Mouse (Mus musculus): ENCODE results near the gene Olfr204. TPM values are rescaled to one million over a fixed set of nuclear protein-coding genes. Genes with fewer than 3 reads are reported as not detected.
"Not testable (repeated sequence)": the region's sequence is repeated elsewhere in the genome, so short reads cannot be mapped to it uniquely, and the experiment has no call there.

The Olfr204 gene
- total and polyA plus RNA-seq, 2 experiments from 2014 or later, result not detected

- Histone ChIP-seq H3K4me3 (ENCODE audit: low read length) (no peak within 1 kb of the TSS), H3K27ac (no peak within 1 kb of the TSS), H3K36me3 (ENCODE audit: insufficient read depth, low read length) (no peaks in the 10 kb centered on the region), H3K9me3 (ENCODE audit: low read length) (no peaks in the 10 kb centered on the region), H3K4me1 (ENCODE audit: insufficient read depth, low read length) (no peaks in the 10 kb centered on the region), H3K9ac (replicated peaks; ENCODE audit: low read length) (no peak within 1 kb of the TSS), H3K4me2 (ENCODE audit: low read depth, low read length) (no peak within 1 kb of the TSS), H3K27me3 (ENCODE audit: insufficient read depth, low read length) (no peaks in the 10 kb centered on the region)
- ATAC-seq, result no peak
- WGBS, result 81% methylated on average over 1 of the region's 1 CpGs
- no peak for TF ChIP-seq CTCF (IDR thresholded peaks at IDR 0.05; ENCODE audit: low read depth)
- no peak for DNase-seq (ENCODE audit: low spot score)
These were observed 31.4 kb downstream of the Olfr204 start, which contains the start of gene Olfr202 for GRCm38 (mm10) chr16:59286693-59287092. Gene Olfr202 (minus strand): TSS chr16:59286793.

GRCm38 (mm10) chr16:59283476-59283875 is 34.6 kb downstream of the Olfr204 start:
- H3K9ac ChIP-seq (replicated peaks; ENCODE audit: low read length), result no peak overlapping the region
- H3K4me1 ChIP-seq (ENCODE audit: insufficient read depth, low read length), result no peaks in the 10 kb centered on the region
- no peak overlapping the region for H3K4me3 ChIP-seq (ENCODE audit: low read length)
- TF ChIP-seq CTCF (IDR thresholded peaks at IDR 0.05; ENCODE audit: low read depth), result no peak
- no peak overlapping the region for H3K27ac ChIP-seq
- no peaks in the 10 kb centered on the region for H3K9me3 ChIP-seq (ENCODE audit: low read length)
- H3K4me2 ChIP-seq (ENCODE audit: low read depth, low read length), result no peak overlapping the region
- H3K27me3 ChIP-seq (ENCODE audit: insufficient read depth, low read length), result no peaks in the 10 kb centered on the region
- ATAC-seq, result no peak
- H3K36me3 ChIP-seq (ENCODE audit: insufficient read depth, low read length), result no peaks in the 10 kb centered on the region
- WGBS, result 83% methylated on average over 1 of the region's 1 CpGs
- DNase-seq (ENCODE audit: low spot score), result no peak

DNA sequence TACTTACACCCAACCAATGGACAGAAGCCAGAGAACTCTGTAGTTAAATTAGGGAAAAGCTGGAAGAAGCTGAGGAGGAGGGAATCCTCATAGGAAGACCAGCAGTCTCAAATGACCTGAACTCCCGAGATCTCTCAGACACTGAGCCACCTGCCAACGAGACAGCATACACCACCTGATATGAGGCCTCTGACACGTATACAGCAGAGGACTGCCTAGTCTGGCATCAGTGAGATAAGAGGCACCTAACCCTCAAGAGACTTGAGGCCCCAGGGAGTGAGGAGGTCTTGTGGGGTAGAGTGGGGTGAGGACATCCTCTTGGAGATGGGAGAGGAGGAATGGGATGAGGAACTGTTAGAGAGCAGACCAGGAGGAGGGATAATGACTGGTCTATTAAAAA is 37.5 kb downstream of the Olfr204 start:
- H3K4me1 ChIP-seq (ENCODE audit: insufficient read depth, low read length), result no peaks in the 10 kb centered on the region
- TF ChIP-seq CTCF (IDR thresholded peaks at IDR 0.05; ENCODE audit: low read depth), result no peak
- WGBS, result 80% methylated on average over 3 of the region's 3 CpGs
- H3K9ac ChIP-seq (replicated peaks; ENCODE audit: low read length), result no peak overlapping the region
- no peak for ATAC-seq
- no peak overlapping the region for H3K4me2 ChIP-seq (ENCODE audit: low read depth, low read length)
- DNase-seq (ENCODE audit: low spot score), result no peak
- no peaks in the 10 kb centered on the region for H3K27me3 ChIP-seq (ENCODE audit: insufficient read depth, low read length)
- no peak overlapping the region for H3K4me3 ChIP-seq (ENCODE audit: low read length)
- H3K27ac ChIP-seq, result no peak overlapping the region
- no peaks in the 10 kb centered on the region for H3K9me3 ChIP-seq (ENCODE audit: low read length)
- no peaks in the 10 kb centered on the region for H3K36me3 ChIP-seq (ENCODE audit: insufficient read depth, low read length)

- 90% methylated on average over 4 of the region's 4 CpGs for WGBS
- H3K27me3 ChIP-seq (ENCODE audit: insufficient read depth, low read length); H3K36me3 ChIP-seq (ENCODE audit: insufficient read depth, low read length); H3K4me1 ChIP-seq (ENCODE audit: insufficient read depth, low read length); H3K4me3 ChIP-seq (ENCODE audit: low read length); H3K9me3 ChIP-seq (ENCODE audit: low read length); H3K27ac ChIP-seq; H3K4me2 ChIP-seq (ENCODE audit: low read depth, low read length); H3K9ac ChIP-seq (replicated peaks; ENCODE audit: low read length); ATAC-seq; DNase-seq (ENCODE audit: low spot score): not testable (repeated sequence)
These were observed 45.5 kb downstream of the Olfr204 start, which contains the start of gene Olfr201 for GRCm38 (mm10) chr16:59272532-59272931. Gene Olfr201 (minus strand): TSS chr16:59272632.

- ATAC-seq; DNase-seq (ENCODE audit: low spot score); H3K36me3 ChIP-seq (ENCODE audit: insufficient read depth, low read length); H3K27ac ChIP-seq; H3K27me3 ChIP-seq (ENCODE audit: insufficient read depth, low read length); H3K9me3 ChIP-seq (ENCODE audit: low read length); H3K4me2 ChIP-seq (ENCODE audit: low read depth, low read length); H3K4me3 ChIP-seq (ENCODE audit: low read length); H3K9ac ChIP-seq (replicated peaks; ENCODE audit: low read length); H3K4me1 ChIP-seq (ENCODE audit: insufficient read depth, low read length): not testable (repeated sequence)
- WGBS, result 83% methylated on average over 4 of the region's 4 CpGs
These were observed 49.0 kb downstream of the Olfr204 start for GRCm38 (mm10) chr16:59269097-59269496.

Other genes starting within 250 kb of the Olfr204 start
- gene Olfr190, start 240.2 kb downstream of the Olfr204 start, total RNA-seq (2014; rRNA removed), result not detected in 2 replicates
- gene Olfr190, start 240.2 kb downstream of the Olfr204 start, polyA plus RNA-seq (2015; fragmentation: Nextera tagmentation; extraction: Ambion mirVana), result not detected in 2 replicates
- gene Olfr191, start 228.4 kb downstream of the Olfr204 start, total RNA-seq (2014; rRNA removed), result not detected in 2 replicates
- not detected in 2 replicates for gene Olfr191, start 228.4 kb downstream of the Olfr204 start, polyA plus RNA-seq (2015; fragmentation: Nextera tagmentation; extraction: Ambion mirVana)
- not detected in 2 replicates for gene Olfr193, start 206.4 kb downstream of the Olfr204 start, total RNA-seq (2014; rRNA removed)
- not detected in 2 replicates for gene Olfr193, start 206.4 kb downstream of the Olfr204 start, polyA plus RNA-seq (2015; fragmentation: Nextera tagmentation; extraction: Ambion mirVana)
- not detected in 2 replicates for gene Olfr194, start 197.2 kb downstream of the Olfr204 start, total RNA-seq (2014; rRNA removed)
- not detected in 2 replicates for gene Olfr194, start 197.2 kb downstream of the Olfr204 start, polyA plus RNA-seq (2015; fragmentation: Nextera tagmentation; extraction: Ambion mirVana)
- not detected in 2 replicates for gene Olfr195, start 171.2 kb downstream of the Olfr204 start, total RNA-seq (2014; rRNA removed)
- not detected in 2 replicates for gene Olfr195, start 171.2 kb downstream of the Olfr204 start, polyA plus RNA-seq (2015; fragmentation: Nextera tagmentation; extraction: Ambion mirVana)
- not detected in 2 replicates for gene Olfr196, start 147.8 kb downstream of the Olfr204 start, total RNA-seq (2014; rRNA removed)
- gene Olfr196, start 147.8 kb downstream of the Olfr204 start, polyA plus RNA-seq (2015; fragmentation: Nextera tagmentation; extraction: Ambion mirVana), result not detected in 2 replicates
- not detected in 2 replicates for gene Olfr198, start 114.7 kb downstream of the Olfr204 start, total RNA-seq (2014; rRNA removed)
- not detected in 2 replicates for gene Olfr198, start 114.7 kb downstream of the Olfr204 start, polyA plus RNA-seq (2015; fragmentation: Nextera tagmentation; extraction: Ambion mirVana)
- not detected in 2 replicates for gene Olfr199, start 98.5 kb downstream of the Olfr204 start, total RNA-seq (2014; rRNA removed)
- gene Olfr199, start 98.5 kb downstream of the Olfr204 start, polyA plus RNA-seq (2015; fragmentation: Nextera tagmentation; extraction: Ambion mirVana), result not detected in 2 replicates
- not detected in 2 replicates for gene Olfr201, start 45.6 kb downstream of the Olfr204 start, total RNA-seq (2014; rRNA removed)
- gene Olfr201, start 45.6 kb downstream of the Olfr204 start, polyA plus RNA-seq (2015; fragmentation: Nextera tagmentation; extraction: Ambion mirVana), result not detected in 2 replicates
- not detected in 2 replicates for gene Olfr202, start 31.5 kb downstream of the Olfr204 start, total RNA-seq (2014; rRNA removed)
- not detected in 2 replicates for gene Olfr202, start 31.5 kb downstream of the Olfr204 start, polyA plus RNA-seq (2015; fragmentation: Nextera tagmentation; extraction: Ambion mirVana)
- gene Olfr203, start 19.4 kb downstream of the Olfr204 start, total RNA-seq (2014; rRNA removed), result not detected in 2 replicates
- gene Olfr203, start 19.4 kb downstream of the Olfr204 start, polyA plus RNA-seq (2015; fragmentation: Nextera tagmentation; extraction: Ambion mirVana), result not detected in 2 replicates
- gene Olfr205, start 12.9 kb upstream of the Olfr204 start, total RNA-seq (2014; rRNA removed), result not detected in 2 replicates
- gene Olfr205, start 12.9 kb upstream of the Olfr204 start, polyA plus RNA-seq (2015; fragmentation: Nextera tagmentation; extraction: Ambion mirVana), result not detected in 2 replicates
- not detected in 2 replicates for gene Olfr206, start 31.0 kb upstream of the Olfr204 start, total RNA-seq (2014; rRNA removed)
- not detected in 2 replicates for gene Olfr206, start 31.0 kb upstream of the Olfr204 start, polyA plus RNA-seq (2015; fragmentation: Nextera tagmentation; extraction: Ambion mirVana)
- gene Olfr209, start 45.7 kb upstream of the Olfr204 start, total RNA-seq (2014; rRNA removed), result not detected in 2 replicates
- not detected in 2 replicates for gene Olfr209, start 45.7 kb upstream of the Olfr204 start, polyA plus RNA-seq (2015; fragmentation: Nextera tagmentation; extraction: Ambion mirVana)
- gene Gabrr3, start 89.1 kb upstream of the Olfr204 start, total RNA-seq (2014; rRNA removed), result not detected in 2 replicates
- gene Gabrr3, start 89.1 kb upstream of the Olfr204 start, polyA plus RNA-seq (2015; fragmentation: Nextera tagmentation; extraction: Ambion mirVana), result 0.03 TPM in 1 of 2 replicates, not detected in the other
- gene Riox2, start 153.5 kb upstream of the Olfr204 start, total RNA-seq (2014; rRNA removed), result 5.4 and 8.1 TPM in 2 replicates
- 11.1 and 13.1 TPM in 2 replicates for gene Riox2, start 153.5 kb upstream of the Olfr204 start, polyA plus RNA-seq (2015; fragmentation: Nextera tagmentation; extraction: Ambion mirVana)